Mouse (Mus musculus) gastrocnemius, adult 2 months (tissue): Measurements from ENCODE around the gene Ryk. TPM values are rescaled to one million over a fixed set of nuclear protein-coding genes. Genes with fewer than 3 reads are reported as not detected.

Source experiments
- DNase-seq: peaks from one replicate; pipeline ENCODE4 v3.0.0; 2022
- H3K27ac ChIP-seq: fragments of 200-600 bp; 2 replicates; pipeline ENCODE4 v1.8.1; 2022; ENCODE audit warnings: mild to moderate bottlenecking
- H3K4me3 ChIP-seq: fragments of 200-600 bp; 2 replicates; pipeline ENCODE4 v1.8.1; 2022; ENCODE audit warnings: mild to moderate bottlenecking, moderate library complexity
- CTCF ChIP-seq: fragments of 200-600 bp; IDR thresholded peaks from 2 replicates; pipeline ENCODE4 v1.8.1; 2022; ENCODE audit warnings: antibody characterized with exemption, mild to moderate bottlenecking, moderate library complexity
- intact Hi-C: fragments of 180-260 bp; cut with DNase I; formaldehyde crosslinking; loops from one replicate; pipeline ENCODE4 v1.15.1; 2025
- total RNA-seq, 2 experiments: library from RNA; stranded (reverse); gene quantifications; 2 replicates each; pipeline ENCODE4 v1.2.3; 2021

The Ryk gene
- total RNA-seq, 2 experiments from 2014 or later: 47.6 to 51.4 TPM

- TF ChIP-seq CTCF: no peak
- no peak overlapping the region for H3K4me3 ChIP-seq
- intact Hi-C loops: no loop called here
- H3K27ac ChIP-seq: no peak overlapping the region
- DNase-seq: no peak
Measured at GRCm38 (mm10) chr9:102948706-102949105, 114.0 kb downstream of the Ryk start.

GRCm38 (mm10) chr9:102951091-102951994 lies 116.6 kb downstream of the Ryk start:
- intact Hi-C loops: no loop called here
- no peak for TF ChIP-seq CTCF
- H3K27ac ChIP-seq: no peak overlapping the region
- DNase-seq: no peak
- no peak overlapping the region for H3K4me3 ChIP-seq

GRCm38 (mm10) chr9:102955866-102956265 lies 121.1 kb downstream of the Ryk start:
- H3K4me3 ChIP-seq: no peak overlapping the region
- no peak overlapping the region for H3K27ac ChIP-seq
- no peak for TF ChIP-seq CTCF
- DNase-seq: no peak
- intact Hi-C loops: no loop called here

Other genes starting within 250 kb of the Ryk start
- gene Anapc13, start 208.6 kb upstream of the Ryk start, total RNA-seq: 100 to 1,000 TPM; 217 to 239 TPM
- gene Cep63, start 208.4 kb upstream of the Ryk start, total RNA-seq: 10 to 100 TPM; 18.5 to 25.2 TPM
- 10 to 100 TPM; 13.7 to 28.5 TPM for gene Amotl2, start 118.2 kb upstream of the Ryk start, total RNA-seq
- gene Slco2a1, start 153.8 kb downstream of the Ryk start, total RNA-seq: under 1 TPM; 0.59 to 0.84 TPM